Mouse (Mus musculus) embryonic facial prominence, embryonic 15.5 days (tissue): ENCODE results near the gene Gabra4. TPM values are rescaled to one million over a fixed set of nuclear protein-coding genes. Genes with fewer than 3 reads are reported as not detected.
"Not testable (repeated sequence)": the region's sequence is repeated elsewhere in the genome, so short reads cannot be mapped to it uniquely, and the experiment has no call there.

Experiments
- ATAC-seq: fragments of 200-750 bp; cut with Nextera tagmentation; 2 replicates; pipeline ENCODE4 v1.8.0; 2017; ENCODE audit warnings: low read depth, moderate TSS enrichment; ENCODE audit not compliant: insufficient number of reproducible peaks, low FRiP score, low TSS enrichment
- H3K27ac ChIP-seq: fragments of 300-500 bp; sonication (generic); replicated peaks from 2 replicates; pipeline ENCODE4 v1.5.1; 2015; ENCODE audit warnings: mild to moderate bottlenecking, inconsistent platforms
- H3K27me3 ChIP-seq: fragments of 300-500 bp; sonication (generic); 2 replicates; pipeline ENCODE4 v1.6.1; 2015; ENCODE audit warnings: inconsistent platforms
- H3K36me3 ChIP-seq: fragments of 300-500 bp; sonication (generic); 2 replicates; pipeline ENCODE4 v1.6.1; 2015; ENCODE audit warnings: mild to moderate bottlenecking, inconsistent platforms
- H3K4me1 ChIP-seq: fragments of 300-500 bp; sonication (generic); 2 replicates; pipeline ENCODE4 v1.6.1; 2015; ENCODE audit warnings: inconsistent platforms
- H3K4me2 ChIP-seq: fragments of 300-500 bp; sonication (generic); replicated peaks from 2 replicates; pipeline ENCODE4 v1.6.1; 2015; ENCODE audit warnings: mild to moderate bottlenecking, inconsistent platforms
- H3K4me3 ChIP-seq: fragments of 300-500 bp; sonication (generic); replicated peaks from 2 replicates; pipeline ENCODE4 v1.5.1; 2015; ENCODE audit warnings: mild to moderate bottlenecking, inconsistent platforms
- H3K9ac ChIP-seq: fragments of 300-500 bp; sonication (generic); 2 replicates; pipeline ENCODE4 v1.6.1; 2015; ENCODE audit warnings: inconsistent platforms
- H3K9me3 ChIP-seq: fragments of 300-500 bp; sonication (generic); replicated peaks from 2 replicates; pipeline ENCODE4 v1.6.1; 2016; ENCODE audit warnings: inconsistent platforms
- WGBS: fragments of 180-500 bp; shearing (Covaris S2); methylation state at CpG from one replicate; pipeline ENCODE4 v1.1.7; 2015; 5-methylcytosine and 5-hydroxymethylcytosine counted together
- polyA plus RNA-seq: library from polyadenylated mRNA; unstranded; fragments of >200 nt; fragmentation: Nextera tagmentation; extraction: Ambion mirVana; gene quantifications from 2 replicates; pipeline ENCODE4 v1.2.1, GENCODE M21; 2015

The Gabra4 gene
- polyA plus RNA-seq, 1 experiment from 2014 or later, result 6.3 TPM

DNA sequence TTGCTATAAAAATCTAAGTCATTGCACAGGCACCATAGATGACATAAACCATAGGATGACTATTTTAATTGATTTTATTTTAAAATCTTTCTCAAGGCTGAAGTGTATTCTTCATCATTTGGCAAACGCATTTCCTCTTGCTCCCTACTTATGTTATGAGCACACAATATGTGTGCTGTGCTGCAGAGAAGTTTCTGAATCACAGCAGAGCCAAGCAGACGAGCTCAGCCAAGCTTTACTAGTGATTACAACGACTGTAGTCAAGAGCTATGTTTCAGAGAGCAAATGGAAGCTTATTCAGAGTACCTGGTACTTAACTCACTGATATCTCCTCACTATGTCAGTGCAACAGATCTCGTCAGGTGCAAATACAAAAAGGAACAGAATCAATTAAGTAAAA is 41.4 kb downstream of the Gabra4 start:
- no peaks in the 10 kb centered on the region for H3K27me3 ChIP-seq
- H3K27ac ChIP-seq, result no peak overlapping the region
- no peaks in the 10 kb centered on the region for H3K4me1 ChIP-seq
- no peak for ATAC-seq
- H3K4me3 ChIP-seq, result no peak overlapping the region
- no peak overlapping the region for H3K9ac ChIP-seq
- no peaks in the 10 kb centered on the region for H3K36me3 ChIP-seq
- WGBS, result 70% methylated on average over 4 of the region's 4 CpGs
- no peak overlapping the region for H3K4me2 ChIP-seq
- H3K9me3 ChIP-seq, result no peaks in the 10 kb centered on the region

DNA sequence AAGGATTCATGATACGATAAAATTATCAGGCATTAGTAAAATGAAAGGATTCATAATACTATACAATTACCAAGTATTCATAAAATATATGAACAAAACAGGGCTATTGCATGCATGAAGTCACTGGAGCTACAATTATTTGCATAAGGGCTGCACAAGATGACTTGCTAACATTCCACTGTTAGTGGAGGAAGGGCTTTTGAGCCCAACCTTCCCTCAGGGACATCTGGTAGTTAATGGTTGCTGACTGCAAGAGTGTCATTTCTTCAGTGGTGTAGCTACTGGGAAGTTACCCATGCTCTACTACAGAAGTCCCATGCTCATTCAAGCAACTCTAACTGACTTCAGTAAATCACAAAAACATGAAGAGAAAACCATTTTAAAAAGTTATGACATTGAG is 43.8 kb downstream of the Gabra4 start:
- H3K36me3 ChIP-seq, result no peaks in the 10 kb centered on the region
- no peak overlapping the region for H3K4me3 ChIP-seq
- H3K27me3 ChIP-seq, result no peaks in the 10 kb centered on the region
- no peaks in the 10 kb centered on the region for H3K4me1 ChIP-seq
- no peak overlapping the region for H3K27ac ChIP-seq
- 83% methylated on average over 1 of the region's 1 CpGs for WGBS
- H3K9me3 ChIP-seq, result no peaks in the 10 kb centered on the region
- H3K4me2 ChIP-seq, result no peak overlapping the region
- H3K9ac ChIP-seq, result no peak overlapping the region
- no peak for ATAC-seq

DNA sequence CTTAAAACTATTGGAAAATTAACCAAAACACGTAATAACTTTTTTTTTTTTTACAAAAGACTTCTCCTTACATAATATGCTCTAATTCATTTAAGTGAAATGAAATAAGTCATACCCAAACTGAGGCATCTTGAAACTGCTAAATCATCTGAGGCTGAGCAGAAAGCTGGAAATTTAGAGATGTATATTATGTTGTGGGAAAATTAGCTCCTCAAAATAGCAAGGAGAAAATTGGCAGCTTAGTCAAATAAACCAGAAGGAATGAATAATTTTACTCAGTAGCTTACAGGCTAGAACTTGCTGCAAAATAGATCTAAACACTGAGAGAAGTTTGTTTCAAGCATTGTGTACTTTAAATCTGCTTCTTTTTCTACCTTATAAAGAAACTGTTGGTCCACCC is 49.4 kb downstream of the Gabra4 start:
- no peak for ATAC-seq

DNA sequence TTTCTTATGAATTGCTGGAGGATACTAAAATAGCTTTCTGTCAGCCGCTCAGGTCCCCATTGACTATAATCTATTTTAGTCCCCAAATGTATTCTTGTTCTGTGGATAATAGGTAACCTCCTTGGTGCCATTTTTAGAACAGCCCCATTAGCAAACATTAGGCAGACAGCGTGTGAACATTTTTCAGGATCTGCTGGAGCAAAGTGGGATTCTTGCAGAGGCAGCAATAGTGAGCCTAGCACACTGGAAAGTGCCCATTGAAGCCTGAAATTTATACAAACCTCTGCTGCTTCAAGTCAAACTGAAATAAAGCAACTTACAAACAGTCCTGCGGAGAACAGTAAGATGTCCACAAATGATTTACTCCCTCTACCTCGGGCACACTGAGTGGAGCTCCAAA is 51.2 kb downstream of the Gabra4 start:
- no peak for ATAC-seq
- no peaks in the 10 kb centered on the region for H3K27me3 ChIP-seq
- H3K36me3 ChIP-seq, result no peaks in the 10 kb centered on the region
- no peak overlapping the region for H3K4me3 ChIP-seq
- H3K9ac ChIP-seq, result no peak overlapping the region
- WGBS, result 73% methylated on average over 4 of the region's 4 CpGs
- no peak overlapping the region for H3K27ac ChIP-seq
- H3K4me2 ChIP-seq, result no peak overlapping the region
- H3K4me1 ChIP-seq, result 0 out of 2 replicates have a peak, but pooled peaks cover 3% of the 10 kb centered on the region
- H3K9me3 ChIP-seq, result no peaks in the 10 kb centered on the region

More for the DNA sequence above, 49.4 kb downstream of the Gabra4 start:
- Histone ChIP-seq H3K4me1 (0 out of 2 replicates have a peak, but pooled peaks cover 3% of the 10 kb centered on the region), H3K36me3 (no peaks in the 10 kb centered on the region), H3K4me3 (no peak overlapping the region), H3K4me2 (no peak overlapping the region), H3K27me3 (no peaks in the 10 kb centered on the region), H3K27ac (no peak overlapping the region), H3K9me3 (no peaks in the 10 kb centered on the region), H3K9ac (no peak overlapping the region)
- 74% methylated on average over 1 of the region's 1 CpGs for WGBS

DNA sequence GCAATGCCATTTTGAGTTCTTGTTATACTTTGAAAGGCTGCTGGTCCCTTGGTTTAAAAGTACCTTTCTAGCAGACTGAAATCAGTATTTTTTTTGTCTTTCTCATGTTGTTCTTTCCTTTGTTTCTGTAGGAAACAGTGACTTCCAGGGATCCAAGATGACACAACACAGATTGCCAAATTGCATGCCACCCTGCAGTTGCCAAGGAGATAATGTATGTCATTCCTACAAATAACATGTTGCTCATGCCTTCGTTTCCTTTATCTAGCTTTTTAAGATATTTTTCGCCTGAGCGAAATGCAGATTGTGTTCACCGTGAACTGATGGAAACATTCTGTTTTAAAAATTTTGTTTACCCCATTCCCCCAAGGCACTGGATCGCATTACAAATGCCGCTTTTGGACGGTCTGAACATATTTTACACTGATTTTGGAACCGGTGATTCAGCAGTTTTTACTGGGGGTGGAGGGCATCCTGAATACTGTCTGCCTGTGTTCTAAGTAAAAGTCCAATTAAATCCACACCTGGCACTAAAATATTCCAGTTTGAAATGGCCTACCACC is 53.9 kb downstream of the Gabra4 start:
- Histone ChIP-seq H3K4me1 (0 out of 2 replicates have a peak, but pooled peaks cover 3% of the 10 kb centered on the region), H3K36me3 (no peaks in the 10 kb centered on the region), H3K9ac (no peak overlapping the region), H3K4me2 (no peak overlapping the region), H3K4me3 (no peak overlapping the region), H3K27ac (no peak overlapping the region), H3K9me3 (no peaks in the 10 kb centered on the region), H3K27me3 (no peaks in the 10 kb centered on the region)
- no peak for ATAC-seq
- 25% methylated on average over 8 of the region's 8 CpGs for WGBS

DNA sequence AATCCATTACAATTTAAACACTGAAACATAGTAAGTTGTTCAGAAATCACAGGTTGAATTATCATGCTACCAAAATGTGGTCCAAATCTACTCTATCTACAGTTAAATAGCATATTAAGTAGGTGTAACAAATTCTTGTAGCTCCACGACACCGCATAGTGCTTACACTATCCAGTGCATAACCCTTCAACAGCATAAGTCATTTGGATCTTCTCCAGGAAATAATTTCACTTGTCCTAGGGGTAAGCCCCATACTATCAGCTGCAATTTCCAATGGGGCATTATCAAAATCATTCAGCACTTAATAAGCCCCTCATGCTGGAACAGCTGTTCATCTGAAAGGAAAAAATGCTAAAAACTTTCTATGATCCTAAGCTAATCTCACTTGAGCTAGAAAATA is 62.8 kb downstream of the Gabra4 start:
- no peaks in the 10 kb centered on the region for H3K4me1 ChIP-seq
- H3K9me3 ChIP-seq, result no peaks in the 10 kb centered on the region
- WGBS, result 83% methylated on average over 2 of the region's 2 CpGs
- ATAC-seq, result no peak
- no peak overlapping the region for H3K27ac ChIP-seq
- H3K4me2 ChIP-seq, result no peak overlapping the region
- H3K27me3 ChIP-seq, result no peaks in the 10 kb centered on the region
- H3K4me3 ChIP-seq, result no peak overlapping the region
- H3K36me3 ChIP-seq, result no peaks in the 10 kb centered on the region
- no peak overlapping the region for H3K9ac ChIP-seq

DNA sequence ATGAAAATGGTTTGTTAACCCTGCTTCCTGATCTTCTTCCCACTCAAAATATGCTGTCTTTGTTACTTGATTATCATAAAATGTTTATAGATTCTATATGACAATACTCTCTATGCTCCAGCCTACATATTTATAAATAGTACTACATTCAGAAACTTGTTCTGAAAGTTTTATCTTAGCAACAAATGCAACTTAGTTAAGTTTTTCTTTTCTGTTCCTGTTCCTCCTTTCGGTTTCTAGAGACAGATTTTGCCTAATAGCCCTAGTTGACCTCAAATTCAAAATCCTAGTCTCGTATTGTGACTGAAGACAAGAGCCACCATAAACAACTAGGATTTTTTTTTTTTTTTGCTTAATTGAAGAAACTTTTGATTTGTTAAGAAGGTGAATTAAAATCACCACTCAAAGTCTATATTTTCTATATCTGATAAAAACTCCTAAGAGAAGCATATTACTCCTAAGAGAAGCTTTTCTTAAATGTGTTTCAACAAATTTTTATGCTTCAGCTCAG is 64.3 kb downstream of the Gabra4 start:
- no peak overlapping the region for H3K9ac ChIP-seq
- WGBS, result 84% methylated on average over 2 of the region's 2 CpGs
- no peak for ATAC-seq
- no peak overlapping the region for H3K4me2 ChIP-seq
- no peak overlapping the region for H3K27ac ChIP-seq
- no peak overlapping the region for H3K4me3 ChIP-seq
- no peaks in the 10 kb centered on the region for H3K36me3 ChIP-seq
- no peaks in the 10 kb centered on the region for H3K27me3 ChIP-seq
- no peaks in the 10 kb centered on the region for H3K4me1 ChIP-seq
- H3K9me3 ChIP-seq, result no peaks in the 10 kb centered on the region

DNA sequence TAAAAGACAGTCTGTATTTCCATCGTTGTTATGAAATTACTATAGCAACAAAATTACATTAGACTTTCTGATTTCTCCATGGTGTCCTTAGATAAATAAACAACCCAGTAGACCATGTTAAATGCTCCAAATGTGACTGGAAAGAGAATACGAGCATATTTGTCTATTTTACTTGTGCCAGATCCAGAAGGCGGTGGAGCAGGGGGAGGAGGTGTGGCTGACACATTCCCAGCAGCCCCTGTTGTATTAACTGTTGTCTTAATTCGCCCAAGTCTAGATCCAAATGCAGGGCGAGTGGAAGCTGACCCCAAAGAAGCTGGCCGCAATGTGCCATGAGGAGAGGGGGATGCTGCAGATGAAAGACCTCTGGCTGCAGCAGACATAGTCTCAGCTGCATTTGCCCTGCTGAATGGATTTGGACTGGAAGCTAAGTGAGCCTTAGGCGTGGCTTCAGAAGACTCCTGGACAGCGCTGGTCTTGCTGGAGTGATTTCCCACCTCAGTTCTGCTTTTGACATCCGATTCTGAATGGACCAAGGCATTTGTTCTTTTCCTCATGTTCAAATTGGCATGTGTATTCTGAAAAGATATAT is 86.4 kb downstream of the Gabra4 start:
- Histone ChIP-seq H3K4me3 (no peak overlapping the region), H3K9me3 (no peaks in the 10 kb centered on the region), H3K4me2 (no peak overlapping the region), H3K36me3 (no peaks in the 10 kb centered on the region), H3K27ac (no peak overlapping the region), H3K27me3 (no peaks in the 10 kb centered on the region), H3K9ac (no peak overlapping the region), H3K4me1 (no peaks in the 10 kb centered on the region)
- 78% methylated on average over 9 of the region's 9 CpGs for WGBS
- ATAC-seq, result no peak

DNA sequence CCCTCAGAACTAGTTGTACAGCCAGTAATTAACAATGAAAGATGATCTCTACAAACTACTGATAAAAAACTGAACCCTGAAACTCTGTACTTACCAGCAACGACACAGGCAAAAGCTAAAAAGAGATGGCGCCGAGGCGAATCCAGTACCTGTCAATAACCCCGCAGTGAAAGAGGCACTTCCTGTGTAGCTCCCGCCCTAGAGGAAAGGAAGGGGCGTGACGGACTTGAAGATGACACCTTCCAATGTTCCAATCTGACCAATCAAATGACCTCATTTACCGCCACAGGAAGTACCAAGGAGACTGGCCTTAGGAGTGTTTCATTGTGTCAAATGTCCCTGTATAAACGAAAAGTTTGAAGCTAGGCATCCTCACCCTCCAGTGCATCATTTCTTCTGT is 110.0 kb downstream of the Gabra4 start, which contains the start of gene Cox7b2:
Cox7b2 (minus strand) TSS at position 127 of the 400 bp plus-strand sequence.
- ATAC-seq, result no peak
- no peaks in the 10 kb centered on the region for H3K27me3 ChIP-seq
- 93% methylated on average over 10 of the region's 10 CpGs for WGBS
- no peak within 1 kb of the TSS for H3K4me2 ChIP-seq
- H3K4me3 ChIP-seq, result no peak within 1 kb of the TSS
- H3K9me3 ChIP-seq, result no peaks in the 10 kb centered on the region
- H3K27ac ChIP-seq, result no peak within 1 kb of the TSS
- H3K36me3 ChIP-seq, result no peaks in the 10 kb centered on the region
- no peaks in the 10 kb centered on the region for H3K4me1 ChIP-seq
- no peak within 1 kb of the TSS for H3K9ac ChIP-seq

DNA sequence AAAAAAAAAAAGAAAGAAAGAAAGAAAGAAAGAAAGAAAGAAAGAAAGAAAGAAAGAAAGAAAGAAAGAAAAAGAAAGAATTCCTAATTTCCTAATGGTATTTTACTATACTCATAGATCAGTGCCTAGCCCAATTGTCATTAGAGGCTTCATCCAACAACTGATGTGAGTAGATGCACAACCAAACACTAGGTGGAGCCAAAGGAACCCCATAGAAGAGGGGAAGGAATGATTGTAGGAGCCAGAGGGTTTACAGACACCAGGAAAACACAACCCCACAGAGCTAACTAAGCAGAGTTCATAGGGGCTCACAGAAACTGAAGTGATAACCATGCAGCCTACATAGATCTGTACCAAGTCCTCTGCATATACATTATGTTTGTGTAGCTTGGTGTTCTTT is 112.6 kb downstream of the Gabra4 start:
- Histone ChIP-seq H3K9ac (no peak overlapping the region), H3K9me3 (no peaks in the 10 kb centered on the region), H3K4me2 (no peak overlapping the region), H3K27ac (no peak overlapping the region), H3K4me1 (no peaks in the 10 kb centered on the region), H3K4me3 (no peak overlapping the region), H3K36me3 (no peaks in the 10 kb centered on the region), H3K27me3 (no peaks in the 10 kb centered on the region)
- ATAC-seq, result no peak

DNA sequence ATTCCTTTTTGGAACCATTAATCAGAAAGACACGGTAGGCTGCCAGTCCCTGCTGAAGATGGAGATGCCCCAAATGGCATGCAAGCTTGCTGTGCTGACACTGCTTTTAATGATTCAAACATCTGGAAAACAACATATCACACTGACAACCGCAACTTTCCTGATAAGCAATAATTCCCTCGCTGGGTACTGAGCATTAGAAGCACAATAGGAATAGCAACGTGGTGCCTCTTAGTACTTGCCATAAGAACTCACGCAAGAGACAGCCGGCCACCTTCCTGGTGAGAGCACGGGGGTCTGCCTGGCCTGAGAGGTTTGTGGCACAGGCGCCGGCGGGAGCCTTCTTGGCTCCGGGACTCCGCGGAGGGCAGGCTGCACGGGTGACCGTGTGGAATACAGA is 132.6 kb downstream of the Gabra4 start:
- 65% methylated on average over 10 of the region's 15 CpGs for WGBS
- H3K27me3 ChIP-seq, H3K4me2 ChIP-seq, H3K4me3 ChIP-seq, H3K9me3 ChIP-seq, ATAC-seq, H3K9ac ChIP-seq, H3K27ac ChIP-seq, H3K36me3 ChIP-seq, H3K4me1 ChIP-seq: not testable (repeated sequence)
